Mouse (Mus musculus) layer of hippocampus, postnatal 25 days (tissue): ENCODE measurements around the gene Astn2. TPM values are rescaled to one million over a fixed set of nuclear protein-coding genes. Genes with fewer than 3 reads are reported as not detected.

Experiments
- DNase-seq, 2 experiments: peaks; one replicate each; pipeline ENCODE4 v3.0.0; 2022; ENCODE audit warnings: mixed read lengths in 2 of 2, low spot score in 1 of 2; ENCODE audit errors: extremely low spot score in 1 of 2
- total RNA-seq, 2 experiments: library from RNA; stranded (reverse); gene quantifications; 2 replicates each; pipeline ENCODE4 v1.2.3; 2021

Astn2 gene
- 10 to 100 TPM; 23.1 to 26.2 TPM for total RNA-seq

DNA sequence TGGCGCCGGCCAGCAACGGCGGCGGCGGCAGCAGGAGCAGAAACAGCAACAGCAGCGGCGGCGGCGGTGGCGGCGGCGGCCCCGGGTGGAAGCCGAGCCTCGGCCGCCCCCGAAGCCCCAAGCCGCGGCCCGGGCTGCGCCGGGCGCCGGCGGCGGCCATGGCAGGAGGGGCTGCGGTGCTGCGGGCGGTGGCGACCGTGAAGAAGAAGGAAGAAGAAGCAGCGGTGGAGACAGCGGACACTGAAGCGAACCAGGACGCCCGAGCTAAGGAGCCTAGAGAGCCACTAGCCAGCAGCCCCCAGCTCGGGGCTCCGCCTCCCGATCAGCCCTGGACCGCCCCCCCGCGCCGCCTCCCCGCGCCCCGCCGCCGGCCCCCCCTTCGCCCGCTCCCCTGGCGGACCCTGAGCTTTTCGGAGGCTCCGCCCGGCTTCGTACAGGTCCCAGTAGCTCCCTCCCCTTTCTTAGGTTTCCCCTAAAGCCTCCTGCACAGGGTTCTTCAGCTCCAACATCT, at the start of gene Astn2:
Astn2 (minus strand) TSS at position 411 of the 511 bp plus-strand sequence.
- peak; percentile 24 to 38 for DNase-seq

GRCm38 (mm10) chr4:66450115-66450514, 45.7 kb upstream of the Astn2 start:
- DNase-seq: no peak

- no peak for DNase-seq
Observed at GRCm38 (mm10) chr4:66431256-66431655, 26.8 kb upstream of the Astn2 start.

- no peak for DNase-seq
Observed at GRCm38 (mm10) chr4:66425804-66426203, 21.4 kb upstream of the Astn2 start.

- no peak for DNase-seq
Observed at GRCm38 (mm10) chr4:66414778-66415177, 10.4 kb upstream of the Astn2 start.

- DNase-seq: no peak
Observed at GRCm38 (mm10) chr4:66405086-66405485, 675 bp upstream of the Astn2 start.

DNA sequence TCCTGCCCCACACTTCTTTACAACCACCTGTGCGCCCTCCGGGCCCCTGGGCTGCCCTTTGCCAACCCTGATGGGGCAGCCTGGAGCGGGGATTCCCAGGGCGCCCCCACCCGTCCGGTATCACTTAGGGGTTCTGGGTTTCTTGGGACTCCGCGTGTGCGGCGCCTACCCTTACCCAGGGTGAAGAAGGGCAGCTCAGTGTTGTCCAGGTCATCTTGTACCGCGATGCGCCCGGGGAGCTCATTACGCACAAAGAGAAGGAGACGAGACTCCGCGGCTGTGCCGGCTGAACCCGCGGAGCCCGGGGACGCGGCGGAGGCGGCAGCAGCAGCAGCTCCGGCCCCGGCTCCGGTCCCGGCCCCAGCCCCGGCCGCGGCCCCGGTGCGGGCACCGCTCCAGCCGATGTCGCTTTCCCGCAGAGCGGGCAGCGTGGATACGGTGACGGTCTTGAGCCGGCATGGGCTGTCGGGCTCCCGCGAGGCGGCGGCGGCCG, 657 bp downstream of the Astn2 start:
- peak; percentile 17 to 50 for DNase-seq

DNA sequence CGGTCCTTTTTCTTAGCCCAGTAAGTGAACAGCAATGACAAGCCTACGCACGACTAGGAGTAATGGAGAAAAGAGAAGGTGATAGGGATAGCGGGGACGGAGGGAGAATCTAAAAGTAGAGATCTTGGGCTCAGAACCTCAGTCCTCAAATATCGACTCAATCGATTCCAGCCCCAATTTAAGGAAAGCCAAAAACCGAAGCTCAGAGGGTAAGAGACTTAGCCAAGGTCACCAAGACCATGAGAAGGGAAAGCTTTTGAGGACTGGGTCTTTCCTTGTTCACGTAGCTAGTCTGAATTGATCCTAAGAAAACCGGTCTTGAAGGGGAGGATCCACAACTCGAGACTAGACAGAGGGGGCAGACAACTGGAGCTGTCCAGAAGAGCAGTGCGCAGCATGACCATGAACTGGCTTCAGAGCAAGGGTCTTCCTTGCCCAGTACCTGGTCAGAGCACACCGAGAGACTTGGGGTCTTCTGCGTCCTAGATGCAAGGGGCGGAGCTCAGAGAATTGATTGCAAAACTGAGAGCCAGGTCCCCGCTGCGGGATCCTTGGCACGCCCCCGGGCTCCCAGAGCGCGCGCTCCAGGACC, 1.2 kb downstream of the Astn2 start:
- no peak for DNase-seq

DNA sequence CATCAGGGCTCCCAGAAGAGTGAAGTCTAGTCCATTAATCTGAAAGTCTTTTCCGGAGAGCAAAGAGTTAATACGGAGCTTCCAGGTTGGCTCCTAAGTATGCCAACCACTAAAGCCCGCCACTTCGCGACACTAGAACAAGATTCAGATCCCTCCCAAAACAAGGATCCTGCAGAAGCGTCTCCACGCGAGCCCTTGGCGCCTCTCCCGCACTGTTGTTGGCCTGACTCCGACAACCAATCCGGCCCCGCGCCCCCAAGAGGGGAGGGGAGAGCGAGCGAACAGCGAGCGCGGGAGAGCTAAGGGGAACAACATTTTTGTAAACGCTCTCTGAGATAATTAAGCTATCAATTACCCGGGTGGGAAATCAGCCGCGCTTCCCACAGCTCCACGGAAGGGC, 1.8 kb downstream of the Astn2 start:
- peak; percentile 32 to 43 for DNase-seq

- peak in 1 of 2 experiments; percentile 53 for DNase-seq
Observed at GRCm38 (mm10) chr4:66401186-66401681, 3.2 kb downstream of the Astn2 start.

DNA sequence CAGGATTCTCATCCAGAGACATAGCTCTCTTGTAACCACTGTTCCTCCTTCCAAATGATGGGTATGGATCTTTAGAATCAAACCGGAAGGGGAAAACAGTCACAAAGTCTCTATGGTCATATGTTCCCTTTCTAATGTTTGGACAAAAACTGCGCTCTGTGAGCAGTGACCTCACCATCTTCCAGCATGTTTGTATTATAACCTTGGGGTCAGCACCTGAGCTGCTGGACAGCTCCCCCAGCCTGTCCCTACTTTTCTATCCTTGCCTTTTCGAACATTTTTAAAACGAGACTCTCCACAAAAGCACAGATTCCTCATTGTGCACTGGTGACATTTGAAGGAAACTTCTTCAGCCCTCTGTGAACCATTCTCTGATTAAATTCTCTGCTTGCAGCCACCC, 5.3 kb downstream of the Astn2 start:
- no peak for DNase-seq

DNA sequence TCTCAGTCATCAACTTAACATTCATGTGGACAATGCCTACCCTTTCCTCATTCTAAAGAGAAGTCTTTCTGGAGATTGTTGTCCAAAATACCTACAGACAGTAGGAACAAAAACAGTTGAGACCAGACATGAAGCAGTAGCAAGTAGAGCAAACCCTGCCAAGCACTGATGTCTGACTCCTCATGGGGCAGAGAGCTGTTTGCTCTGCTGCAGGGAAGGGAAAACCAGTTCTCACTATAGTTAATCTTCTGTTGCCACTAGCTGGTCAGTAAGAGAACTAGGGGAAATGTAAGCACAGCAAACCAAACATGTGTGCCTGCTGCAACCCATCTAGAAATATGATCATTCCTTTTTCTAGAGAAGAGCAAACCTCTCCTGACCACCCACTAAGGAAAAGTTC, 7.2 kb downstream of the Astn2 start:
- no peak for DNase-seq

GRCm38 (mm10) chr4:66393294-66393693, 11.1 kb downstream of the Astn2 start:
- no peak for DNase-seq

GRCm38 (mm10) chr4:66390480-66390879, 13.9 kb downstream of the Astn2 start:
- no peak for DNase-seq

GRCm38 (mm10) chr4:66378586-66378985, 25.8 kb downstream of the Astn2 start:
- DNase-seq: no peak

- peak in 1 of 2 experiments; percentile 19 for DNase-seq
Observed at GRCm38 (mm10) chr4:66370557-66371071, 33.8 kb downstream of the Astn2 start.

DNA sequence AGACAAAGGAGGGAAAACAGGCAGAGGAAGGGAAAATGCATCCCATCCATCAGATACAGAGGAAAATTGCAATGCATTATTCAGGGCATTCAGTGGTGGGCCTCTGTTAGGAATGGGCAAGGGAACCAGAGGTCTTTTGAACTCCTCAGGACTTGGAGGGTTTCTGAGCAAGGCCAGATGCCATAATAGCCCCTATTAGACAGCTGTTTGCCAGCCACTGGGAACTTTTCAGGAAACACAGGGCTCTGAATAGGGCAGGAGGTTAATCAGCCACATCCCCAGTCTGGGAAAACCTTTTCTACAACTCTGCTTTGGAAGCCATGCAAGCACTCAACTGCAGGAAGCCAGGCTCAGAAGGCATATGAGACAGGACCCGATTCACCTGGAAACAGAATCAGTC, 38.9 kb downstream of the Astn2 start:
- no peak for DNase-seq

GRCm38 (mm10) chr4:66344632-66345031, 59.8 kb downstream of the Astn2 start:
- no peak for DNase-seq

DNA sequence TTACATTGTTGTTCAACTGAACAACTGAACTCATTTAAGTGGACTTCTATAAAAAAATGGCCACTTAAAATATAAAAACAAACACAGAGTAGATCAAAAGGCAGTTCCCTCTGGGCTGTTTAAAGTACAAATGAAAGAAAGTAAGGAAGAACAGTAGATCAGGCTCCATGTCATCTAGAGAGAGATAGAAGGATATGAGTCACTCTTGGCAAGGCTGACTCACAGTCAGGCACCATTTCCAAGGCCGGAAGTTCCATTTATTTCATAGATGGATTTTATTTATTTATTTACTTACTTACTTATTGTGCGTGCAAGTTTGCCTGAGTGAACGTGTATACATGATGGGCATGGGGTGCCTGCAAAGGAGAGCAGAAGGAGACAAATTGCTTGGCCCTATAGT, 67.0 kb downstream of the Astn2 start:
- DNase-seq: no peak

- no peak for DNase-seq
Observed at GRCm38 (mm10) chr4:66330600-66331285, 73.7 kb downstream of the Astn2 start.

- no peak for DNase-seq
Observed at GRCm38 (mm10) chr4:66321051-66321450, 83.4 kb downstream of the Astn2 start.
